Mouse (Mus musculus) stomach, embryonic 16.5 days (tissue): ENCODE measurements around the gene Pdcd11. TPM values are rescaled to one million over a fixed set of nuclear protein-coding genes. Genes with fewer than 3 reads are reported as not detected.
"Not testable (repeated sequence)": the region's sequence is repeated elsewhere in the genome, so short reads cannot be mapped to it uniquely, and the experiment has no call there.

Source experiments
- ATAC-seq: fragments of 200-750 bp; cut with Nextera tagmentation; 2 replicates; pipeline ENCODE4 v1.8.0; 2017; ENCODE audit warnings: moderate number of reproducible peaks, moderate TSS enrichment; ENCODE audit not compliant: insufficient read depth, low FRiP score
- H3K27ac ChIP-seq: fragments of 300-500 bp; sonication (generic); 2 replicates; pipeline ENCODE4 v1.5.1; 2014; ENCODE audit warnings: low read length
- H3K27me3 ChIP-seq: fragments of 300-500 bp; sonication (generic); 2 replicates; pipeline ENCODE4 v1.6.1; 2014; ENCODE audit warnings: low read length, control low read depth, mixed read lengths; ENCODE audit not compliant: control insufficient read depth, insufficient read depth
- H3K36me3 ChIP-seq: fragments of 300-500 bp; sonication (generic); 2 replicates; pipeline ENCODE4 v1.6.1; 2014; ENCODE audit warnings: low read length; ENCODE audit not compliant: control insufficient read depth, insufficient read depth
- H3K4me1 ChIP-seq: fragments of 300-500 bp; sonication (generic); 2 replicates; pipeline ENCODE4 v1.6.1; 2014; ENCODE audit warnings: low read length, control low read depth, mixed read lengths; ENCODE audit not compliant: control insufficient read depth, insufficient read depth
- H3K4me2 ChIP-seq: fragments of 300-500 bp; sonication (generic); 2 replicates; pipeline ENCODE4 v1.6.1; 2014; ENCODE audit warnings: low read depth, low read length, mixed read lengths
- H3K4me3 ChIP-seq: fragments of 300-500 bp; sonication (generic); replicated peaks from 2 replicates; pipeline ENCODE4 v1.5.1; 2014; ENCODE audit warnings: mild to moderate bottlenecking, low read length
- H3K9ac ChIP-seq: fragments of 300-500 bp; sonication (generic); 2 replicates; pipeline ENCODE4 v1.6.1; 2014; ENCODE audit warnings: low read length
- H3K9me3 ChIP-seq: fragments of 300-500 bp; sonication (generic); replicated peaks from 2 replicates; pipeline ENCODE4 v1.6.1; 2016; ENCODE audit warnings: low read length, control low read depth; ENCODE audit not compliant: control insufficient read depth
- WGBS: fragments of 180-500 bp; shearing (Covaris S2); extraction: QIAGEN DNeasy Blood & Tissue Kit; methylation state at CpG from one replicate; pipeline ENCODE4 v1.1.7; 2014; 5-methylcytosine and 5-hydroxymethylcytosine counted together
- polyA plus RNA-seq: library from polyadenylated mRNA; unstranded; fragments of >200 nt; fragmentation: Nextera tagmentation; extraction: Ambion mirVana; gene quantifications from 2 replicates; pipeline ENCODE4 v1.2.1, GENCODE M21; 2015

Pdcd11 gene
- polyA plus RNA-seq, 1 experiment from 2014 or later = 8.4 TPM

DNA sequence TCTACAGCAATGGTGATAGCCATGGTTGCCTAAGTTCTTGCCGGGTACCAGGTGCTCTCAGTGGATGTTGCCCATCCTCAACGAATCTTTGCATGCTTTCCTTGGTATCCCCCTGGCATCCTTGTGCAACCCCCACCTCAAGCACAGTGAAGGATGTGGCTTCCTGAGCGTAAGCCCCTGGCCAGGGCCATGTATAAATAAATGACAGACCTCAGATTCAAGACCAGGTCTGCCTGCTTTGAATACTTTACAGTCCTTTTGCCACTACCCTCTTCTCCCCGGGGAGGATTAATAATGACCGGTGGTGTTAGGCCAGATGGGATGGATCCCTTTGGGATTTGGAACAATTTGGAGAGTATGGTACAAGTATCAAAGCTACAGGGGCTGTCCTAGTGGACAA is 45.6 kb downstream of the Pdcd11 start:
- Histone ChIP-seq H3K9me3 (no peaks in the 10 kb centered on the region), H3K27me3 (no peaks in the 10 kb centered on the region), H3K4me2 (peak overlapping the region; percentile 63; the same call in 1 of the 2 replicates), H3K4me1 (peaks cover 12% of the 10 kb centered on the region), H3K9ac (no peak overlapping the region), H3K4me3 (peak overlapping the region; percentile 60; the same call in 1 of the 2 replicates), H3K36me3 (peaks cover 4% of the 10 kb centered on the region; the same call in 1 of the 2 replicates), H3K27ac (no peak overlapping the region)
- WGBS = 84% methylated on average over 5 of the region's 5 CpGs
- no peak for ATAC-seq

GRCm38 (mm10) chr19:47137051-47137581 is 46.5 kb downstream of the Pdcd11 start:
- Histone ChIP-seq H3K27me3 (no peaks in the 10 kb centered on the region), H3K27ac (peak overlapping the region; percentile 92), H3K4me1 (peaks cover 12% of the 10 kb centered on the region), H3K9ac (peak overlapping the region; percentile 87), H3K4me2 (peak overlapping the region; percentile 63), H3K36me3 (peaks cover 4% of the 10 kb centered on the region; the same call in 1 of the 2 replicates), H3K9me3 (no peaks in the 10 kb centered on the region), H3K4me3 (peak overlapping the region; percentile 60)
- 16% methylated on average over 6 of the region's 6 CpGs for WGBS
- peak; percentile 48; the same call in 1 of the 2 replicates for ATAC-seq

GRCm38 (mm10) chr19:47137771-47138421 is 47.3 kb downstream of the Pdcd11 start, which contains the start of gene Calhm2:
Gene Calhm2 (minus strand): TSS chr19:47138294.
- Histone ChIP-seq H3K4me3 (peak within 1 kb of the TSS; percentile 60), H3K9ac (peak within 1 kb of the TSS; percentile 87), H3K27ac (peak within 1 kb of the TSS; percentile 92), H3K27me3 (no peaks in the 10 kb centered on the region), H3K4me1 (peaks cover 12% of the 10 kb centered on the region), H3K36me3 (peaks cover 4% of the 10 kb centered on the region; the same call in 1 of the 2 replicates), H3K9me3 (no peaks in the 10 kb centered on the region), H3K4me2 (peak within 1 kb of the TSS; percentile 63)
- peak; percentile 79 for ATAC-seq
- 3% methylated on average over 28 of the region's 28 CpGs for WGBS

DNA sequence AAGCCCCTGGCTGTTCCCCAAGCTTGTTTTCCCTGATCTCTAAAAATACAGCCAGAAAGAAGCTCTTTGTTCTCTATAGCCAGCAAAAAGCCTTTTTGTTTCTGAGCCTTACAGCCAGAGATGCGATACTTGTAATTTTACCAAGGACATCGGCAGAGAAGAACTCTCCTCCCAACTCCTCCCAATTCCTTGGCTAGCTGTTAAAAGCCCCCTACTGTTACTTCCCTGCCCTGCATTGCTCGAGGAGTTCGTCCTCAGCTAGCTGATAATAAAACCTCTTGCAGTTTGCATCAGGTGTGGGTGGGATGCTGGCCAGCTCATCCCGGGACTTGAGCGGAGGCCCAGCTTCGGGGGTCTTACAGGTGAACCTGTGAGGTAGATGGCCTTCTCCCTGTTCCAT is 49.0 kb downstream of the Pdcd11 start:
- ATAC-seq, H3K9ac ChIP-seq, H3K4me3 ChIP-seq, H3K36me3 ChIP-seq, H3K4me2 ChIP-seq, H3K27me3 ChIP-seq, H3K9me3 ChIP-seq, H3K27ac ChIP-seq: not testable (repeated sequence)
- 26% methylated on average over 7 of the region's 7 CpGs for WGBS
- H3K4me1 ChIP-seq = peaks cover 12% of the 10 kb centered on the region

- H3K4me1 ChIP-seq = peaks cover 4% of the 10 kb centered on the region
- ATAC-seq = no peak
- H3K4me2 ChIP-seq = no peak overlapping the region
- 77% methylated on average over 6 of the region's 6 CpGs for WGBS
- no peak overlapping the region for H3K9ac ChIP-seq
- no peak overlapping the region for H3K27ac ChIP-seq
- H3K4me3 ChIP-seq = no peak overlapping the region
- H3K9me3 ChIP-seq = no peaks in the 10 kb centered on the region
- H3K27me3 ChIP-seq = no peaks in the 10 kb centered on the region
- no peaks in the 10 kb centered on the region for H3K36me3 ChIP-seq
These were observed 51.9 kb downstream of the Pdcd11 start for GRCm38 (mm10) chr19:47142438-47142837.

DNA sequence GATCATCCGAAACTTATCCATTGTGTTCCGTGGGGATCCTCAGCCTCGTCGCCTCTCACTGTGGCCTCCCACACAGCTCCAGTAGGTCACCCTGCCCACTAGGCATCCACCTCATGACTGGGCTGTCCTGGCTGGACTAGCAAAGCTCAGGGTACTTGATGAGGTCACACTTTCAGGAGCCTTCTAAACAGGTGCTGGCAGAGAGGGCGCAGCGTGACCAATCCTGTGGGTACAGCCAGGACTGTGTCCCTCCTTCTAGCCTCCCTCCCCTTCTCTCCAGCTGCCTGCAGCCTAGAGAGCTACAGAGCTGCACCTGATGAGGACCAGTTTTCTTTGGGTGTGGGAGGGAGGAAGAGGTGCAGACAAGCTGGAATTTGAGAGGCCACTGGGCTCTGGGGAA is 53.6 kb downstream of the Pdcd11 start, which contains the start of gene Calhm1:
TSS of gene Calhm1 (minus strand) at position 101 of the 400 bp plus-strand sequence.
- WGBS = 94% methylated on average over 6 of the region's 6 CpGs
- H3K27me3 ChIP-seq = no peaks in the 10 kb centered on the region
- no peak for ATAC-seq

GRCm38 (mm10) chr19:47148267-47148847 is 57.8 kb downstream of the Pdcd11 start:
- H3K9me3 ChIP-seq = no peaks in the 10 kb centered on the region
- H3K4me1 ChIP-seq = no peaks in the 10 kb centered on the region
- no peak overlapping the region; the same call in 1 of the 2 replicates for H3K9ac ChIP-seq
- H3K27me3 ChIP-seq = no peaks in the 10 kb centered on the region; the same call in 1 of the 2 replicates
- no peak overlapping the region for H3K4me3 ChIP-seq
- 62% methylated on average over 5 of the region's 5 CpGs for WGBS
- H3K27ac ChIP-seq = no peak overlapping the region
- H3K36me3 ChIP-seq = no peaks in the 10 kb centered on the region
- no peak overlapping the region for H3K4me2 ChIP-seq
- no peak for ATAC-seq

More for the DNA sequence above, 53.6 kb downstream of the Pdcd11 start, which contains the start of gene Calhm1:
- H3K4me2 ChIP-seq = no peak within 1 kb of the TSS
- H3K4me1 ChIP-seq = no peaks in the 10 kb centered on the region
- H3K36me3 ChIP-seq = no peaks in the 10 kb centered on the region
- no peak within 1 kb of the TSS for H3K9ac ChIP-seq
- no peaks in the 10 kb centered on the region for H3K9me3 ChIP-seq
- H3K4me3 ChIP-seq = no peak within 1 kb of the TSS
- H3K27ac ChIP-seq = no peak within 1 kb of the TSS

DNA sequence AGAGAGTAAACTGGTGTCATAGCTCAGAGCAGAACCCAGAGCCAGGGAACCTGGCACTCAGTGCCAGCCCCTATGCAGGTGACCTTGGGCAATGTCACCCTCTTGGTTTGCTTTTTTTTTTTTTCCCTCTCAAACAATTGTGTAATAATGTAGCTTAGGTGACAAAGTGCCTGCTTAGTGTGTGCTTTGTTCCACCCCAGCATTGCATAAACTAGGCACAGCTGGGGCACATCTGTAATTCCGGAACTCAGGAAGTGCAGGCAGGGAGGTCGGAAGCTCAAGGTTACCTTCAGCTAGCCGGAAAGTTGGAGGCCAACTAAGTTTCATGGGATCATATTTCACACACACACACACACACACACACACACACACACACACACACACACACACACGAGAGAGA is 59.3 kb downstream of the Pdcd11 start:
- Histone ChIP-seq H3K27ac (no peak overlapping the region), H3K9me3 (no peaks in the 10 kb centered on the region), H3K27me3 (no peaks in the 10 kb centered on the region; the same call in 1 of the 2 replicates), H3K4me1 (no peaks in the 10 kb centered on the region), H3K4me2 (no peak overlapping the region), H3K9ac (no peak overlapping the region), H3K36me3 (no peaks in the 10 kb centered on the region), H3K4me3 (no peak overlapping the region)
- ATAC-seq = no peak
- WGBS = 24% methylated on average over 4 of the region's 4 CpGs
